Mouse (Mus musculus) liver, postnatal 0 days (tissue): ENCODE results near the gene Ccl4.

ENCODE experiments used
- CTCF ChIP-seq: sonication (generic); IDR thresholded peaks from 2 replicates; pipeline ENCODE4 v1.5.1; 2016; ENCODE audit warnings: antibody characterized with exemption, low read depth
- EP300 ChIP-seq: IDR thresholded peaks from 2 replicates; pipeline ENCODE4 v1.6.1; 2016; ENCODE audit warnings: antibody characterized with exemption, low read depth, mild to moderate bottlenecking

DNA sequence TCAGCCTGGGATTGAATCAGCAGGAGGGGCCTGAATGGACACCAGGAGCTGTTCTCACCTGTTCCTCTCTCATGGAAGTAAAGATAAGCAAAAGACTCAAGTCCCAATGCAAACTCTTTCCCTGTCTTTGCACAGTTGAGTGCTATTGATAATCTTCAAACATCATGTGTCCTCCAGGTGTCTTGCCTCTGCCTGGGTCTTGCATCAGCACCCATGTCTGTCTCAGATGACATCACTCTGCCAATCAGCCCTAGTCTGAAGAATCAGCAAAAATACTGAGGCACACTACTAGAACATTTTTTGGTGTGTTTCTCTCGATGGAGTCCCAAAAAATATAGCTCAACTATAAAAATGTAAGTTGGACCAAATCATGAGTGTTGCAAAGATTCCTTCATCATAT is 29.6 kb downstream of the Ccl4 start:
- TF ChIP-seq CTCF (no peak), EP300 (no peak)
